Mouse (Mus musculus) C2C12 (cell line): ENCODE results near the gene Ntrk3.

Experiments used
- CEBPB ChIP-seq: IDR thresholded peaks from one replicate; pipeline ENCODE4 v1.6.1; 2011; ENCODE audit warnings: low read depth, mild to moderate bottlenecking, control low read depth, moderate library complexity
- CTCF ChIP-seq: IDR thresholded peaks from one replicate; pipeline ENCODE4 v1.5.1; 2011; ENCODE audit not compliant: control insufficient read depth, insufficient read depth, insufficient read length
- MAX ChIP-seq: IDR thresholded peaks from one replicate; pipeline ENCODE4 v1.6.1; 2011; ENCODE audit warnings: mild to moderate bottlenecking, control low read depth
- MYOD1 ChIP-seq: IDR thresholded peaks from one replicate; pipeline ENCODE4 v1.6.1; 2011; ENCODE audit warnings: low read depth; ENCODE audit not compliant: control insufficient read depth, insufficient read length

GRCm38 (mm10) chr7:78619818-78620577, 117.8 kb downstream of the Ntrk3 start:
- TF ChIP-seq MAX (no peak), CEBPB (no peak), MYOD1 (no peak), CTCF (no peak)
